In genomic region chr13:8784308-8785061, GRCm38 (mm10) we compare ENCODE assay signal across 12 mouse cellular contexts.
A peak's percentile ranks its signal among the peaks of the same experiment; 100 is the strongest.
DNase-seq lines count a peak whose midpoint lies in the region; ATAC-seq lines count a peak whose summit lies in the region.
"Had no signal": no experiment of that assay in that cellular context is flagged by ENCODE, and none has a peak within 500 bp of the region (broad histone marks: within the 10 kb centered on the region; RNA-seq: fewer than 3 reads in every experiment).

No protein-coding gene starts in this region.

- no peaks in the 10 kb centered on the region for H3K9me3 ChIP-seq in hindbrain, embryonic 14.5 days (ENCODE audit: control insufficient read depth, low read length)
- H3K9me3 ChIP-seq in hindbrain, embryonic 11.5 days (ENCODE audit: control insufficient read depth, low read length) = no peaks in the 10 kb centered on the region
- H3K9me3 ChIP-seq in embryonic facial prominence, embryonic 14.5 days (ENCODE audit: control insufficient read depth, low read length) = no peaks in the 10 kb centered on the region
- H3K9me3 ChIP-seq in midbrain, embryonic 13.5 days = no peaks in the 10 kb centered on the region
- H3K9me3 ChIP-seq: lung, embryonic 15.5 days; stomach, embryonic 15.5 days had no signal

- DNase-seq in hindbrain, embryonic 14.5 days (ENCODE audit: low spot score) = no peak
- DNase-seq in hindbrain, embryonic 11.5 days (ENCODE audit: low spot score) = no peak
- peak; percentile 33 for DNase-seq in MEL-GATA-1-ER (ENCODE audit: extremely low read depth, low read depth)
- DNase-seq in embryonic facial prominence, embryonic 14.5 days (ENCODE audit: low spot score) = peak; percentile 5
- DNase-seq in lung, postnatal 4 days = no peak
- DNase-seq in kidney, postnatal 36 days = no peak

- no peak overlapping the region for H3K27ac ChIP-seq in hindbrain, embryonic 14.5 days
- no peak overlapping the region for H3K27ac ChIP-seq in hindbrain, embryonic 11.5 days (ENCODE audit: low read depth, low read length)
- no peak overlapping the region for H3K27ac ChIP-seq in embryonic facial prominence, embryonic 14.5 days (replicated peaks; ENCODE audit: low read depth, low read length)
- peak overlapping the region; percentile 32; the same call in 1 of the 2 replicates for H3K27ac ChIP-seq in midbrain, embryonic 13.5 days
- H3K27ac ChIP-seq: gastrocnemius, adult 2 months; lung, embryonic 15.5 days; stomach, embryonic 15.5 days had no signal

- 0 out of 2 replicates have a peak, but pooled peaks cover 6% of the 10 kb centered on the region for H3K4me1 ChIP-seq in hindbrain, embryonic 14.5 days (replicated peaks; ENCODE audit: control insufficient read depth, insufficient read depth, low read length)
- no peaks in the 10 kb centered on the region for H3K4me1 ChIP-seq in hindbrain, embryonic 11.5 days (replicated peaks; ENCODE audit: control insufficient read depth, insufficient read depth, low read length)
- H3K4me1 ChIP-seq in embryonic facial prominence, embryonic 14.5 days (ENCODE audit: control insufficient read depth, insufficient read depth, low read length) = no peaks in the 10 kb centered on the region
- H3K4me1 ChIP-seq in midbrain, embryonic 13.5 days (replicated peaks) = 0 out of 2 replicates have a peak, but pooled peaks cover 2% of the 10 kb centered on the region
- H3K4me1 ChIP-seq: lung, embryonic 15.5 days; stomach, embryonic 15.5 days had no signal

- no peak overlapping the region for H3K9ac ChIP-seq in hindbrain, embryonic 14.5 days
- H3K9ac ChIP-seq in hindbrain, embryonic 11.5 days (ENCODE audit: low read depth, low read length) = no peak overlapping the region
- H3K9ac ChIP-seq in embryonic facial prominence, embryonic 14.5 days (ENCODE audit: low read depth, low read length) = no peak overlapping the region
- no peak overlapping the region; the same call in 1 of the 2 replicates for H3K9ac ChIP-seq in midbrain, embryonic 13.5 days (replicated peaks)
- H3K9ac ChIP-seq: lung, embryonic 15.5 days; stomach, embryonic 15.5 days had no signal

- H3K4me2 ChIP-seq in hindbrain, embryonic 14.5 days (replicated peaks) = 0 out of 2 replicates have a peak overlapping the region, but pooled peaks have one; percentile 15
- H3K4me2 ChIP-seq in hindbrain, embryonic 11.5 days (replicated peaks; ENCODE audit: low read depth, low read length) = no peak overlapping the region
- peak overlapping the region; percentile 37; the same call in 1 of the 2 replicates for H3K4me2 ChIP-seq in embryonic facial prominence, embryonic 14.5 days (ENCODE audit: low read depth, low read length)
- no peak overlapping the region for H3K4me2 ChIP-seq in midbrain, embryonic 13.5 days (replicated peaks)
- H3K4me2 ChIP-seq: liver, embryonic 11.5 days; lung, embryonic 15.5 days; stomach, embryonic 15.5 days had no signal

- H3K4me3 ChIP-seq in hindbrain, embryonic 14.5 days (replicated peaks; ENCODE audit: low read length) = no peak overlapping the region
- H3K4me3 ChIP-seq in hindbrain, embryonic 11.5 days (ENCODE audit: low read depth, low read length) = no peak overlapping the region
- H3K4me3 ChIP-seq in embryonic facial prominence, embryonic 14.5 days (ENCODE audit: low read depth, low read length) = no peak overlapping the region
- H3K4me3 ChIP-seq in midbrain, embryonic 13.5 days (replicated peaks) = no peak overlapping the region
- H3K4me3 ChIP-seq: erythroblast, embryonic 14.5 days; gastrocnemius, adult 2 months; lung, embryonic 15.5 days; stomach, embryonic 15.5 days had no signal

- no peaks in the 10 kb centered on the region for H3K27me3 ChIP-seq in hindbrain, embryonic 14.5 days (ENCODE audit: control insufficient read depth, insufficient read depth, low read length)
- no peaks in the 10 kb centered on the region for H3K27me3 ChIP-seq in hindbrain, embryonic 11.5 days (ENCODE audit: control insufficient read depth, insufficient read depth, low read length)
- no peaks in the 10 kb centered on the region for H3K27me3 ChIP-seq in embryonic facial prominence, embryonic 14.5 days (replicated peaks; ENCODE audit: control insufficient read depth, insufficient read depth, low read length)
- H3K27me3 ChIP-seq in midbrain, embryonic 13.5 days = no peaks in the 10 kb centered on the region
- H3K27me3 ChIP-seq: lung, embryonic 15.5 days; stomach, embryonic 15.5 days had no signal

- H3K36me3 ChIP-seq in hindbrain, embryonic 14.5 days (replicated peaks; ENCODE audit: control insufficient read depth, insufficient read depth) = no peaks in the 10 kb centered on the region
- H3K36me3 ChIP-seq in hindbrain, embryonic 11.5 days (ENCODE audit: control insufficient read depth, insufficient read depth, low read length) = no peaks in the 10 kb centered on the region
- no peaks in the 10 kb centered on the region for H3K36me3 ChIP-seq in embryonic facial prominence, embryonic 14.5 days (ENCODE audit: control insufficient read depth, insufficient read depth, low read length)
- H3K36me3 ChIP-seq in midbrain, embryonic 13.5 days = no peaks in the 10 kb centered on the region
- H3K36me3 ChIP-seq: lung, embryonic 15.5 days; stomach, embryonic 15.5 days had no signal

- WGBS in hindbrain, embryonic 14.5 days = 78% methylated on average over 14 of the region's 14 CpGs
- WGBS in hindbrain, embryonic 11.5 days = 86% methylated on average over 14 of the region's 14 CpGs
- WGBS in embryonic facial prominence, embryonic 14.5 days = 68% methylated on average over 14 of the region's 14 CpGs
- 80% methylated on average over 14 of the region's 14 CpGs for WGBS in midbrain, embryonic 13.5 days

- ATAC-seq in hindbrain, embryonic 14.5 days (ENCODE audit: low FRiP score) = 0 out of 2 replicates have a peak, but pooled peaks have one; percentile 19
- ATAC-seq in hindbrain, embryonic 11.5 days (ENCODE audit: low FRiP score) = no peak
- ATAC-seq in embryonic facial prominence, embryonic 14.5 days (ENCODE audit: low read depth) = no peak
- ATAC-seq in midbrain, embryonic 13.5 days = peak; percentile 21; the same call in 1 of the 2 replicates

Comparison
In these comparisons a context has a peak if more than half of its experiments do, and no peak if none do; other contexts are left out.
1. ATAC-seq: peak in hindbrain, embryonic 14.5 days (single experiment) and midbrain, embryonic 13.5 days (single experiment); none in hindbrain, embryonic 11.5 days (single experiment) and embryonic facial prominence, embryonic 14.5 days (single experiment).
2. H3K4me2 ChIP-seq: peak in hindbrain, embryonic 14.5 days (single experiment) and embryonic facial prominence, embryonic 14.5 days (single experiment); none in hindbrain, embryonic 11.5 days (single experiment) and midbrain, embryonic 13.5 days (single experiment).
3. DNase-seq: peak in MEL-GATA-1-ER (single experiment) and embryonic facial prominence, embryonic 14.5 days (single experiment); none in hindbrain, embryonic 14.5 days (single experiment), hindbrain, embryonic 11.5 days (single experiment), lung, postnatal 4 days (0 of 2) and kidney, postnatal 36 days (0 of 2).